In genomic region chr9:45754452-45755091, GRCm38 (mm10) we compare ENCODE assay signal across 8 mouse cellular contexts.
DNase-seq lines count a peak whose midpoint lies in the region; ATAC-seq and TF ChIP-seq lines count a peak whose summit lies in the region.

No protein-coding gene starts in this region.

- TF ChIP-seq EP300 in liver, embryonic 14.5 days (IDR thresholded peaks at IDR 0.05; ENCODE audit: low read depth): no peak

- no peak overlapping the region for H3K4me2 ChIP-seq in forebrain, embryonic 13.5 days
- H3K4me2 ChIP-seq in liver, embryonic 14.5 days (ENCODE audit: low read depth): no peak overlapping the region

- no peak overlapping the region for H3K9ac ChIP-seq in ES-E14 (ENCODE audit: insufficient read depth, low read depth, low read length, poor library complexity, severe bottlenecking)
- H3K9ac ChIP-seq in forebrain, embryonic 13.5 days: no peak overlapping the region
- H3K9ac ChIP-seq in liver, embryonic 14.5 days (replicated peaks): no peak overlapping the region

- peak; percentile 40; the same call in 1 of the 2 replicates for ATAC-seq in cerebellum, adult (ENCODE audit: insufficient number of reproducible peaks, low FRiP score, low TSS enrichment)
- ATAC-seq in forebrain, embryonic 13.5 days: peak; percentile 77
- no peak for ATAC-seq in liver, embryonic 14.5 days (ENCODE audit: insufficient read depth)

- no peaks in the 10 kb centered on the region for H3K36me3 ChIP-seq in ES-E14 (ENCODE audit: control insufficient read depth, insufficient read depth, low read length, poor library complexity, severe bottlenecking)
- peaks cover 17% of the 10 kb centered on the region for H3K36me3 ChIP-seq in forebrain, embryonic 13.5 days (ENCODE audit: poor library complexity, severe bottlenecking)
- no peaks in the 10 kb centered on the region for H3K36me3 ChIP-seq in liver, embryonic 14.5 days (replicated peaks; ENCODE audit: control insufficient read depth, insufficient read depth, low read depth)

- in situ Hi-C loops in ES-E14 (cut with MboI; ENCODE audit: low sequenced_read_pairs in 2 of 2, unreplicated experiment in 2 of 2): no loop called here

- H3K4me1 ChIP-seq in ES-E14 (ENCODE audit: control insufficient read depth in 2 of 2, insufficient read depth in 2 of 2, low read length in 2 of 2, poor library complexity in 1 of 2): no peaks in the 10 kb centered on the region
- 0 out of 2 replicates have a peak, but pooled peaks cover 4% of the 10 kb centered on the region for H3K4me1 ChIP-seq in forebrain, embryonic 13.5 days
- H3K4me1 ChIP-seq in liver, embryonic 14.5 days (replicated peaks; ENCODE audit: control insufficient read depth in 2 of 2, insufficient read depth in 2 of 2, low read length in 1 of 2): no peaks in the 10 kb centered on the region

- H3K4me3 ChIP-seq in ES-E14 (ENCODE audit: insufficient read depth in 1 of 2, low read depth in 1 of 2, low read length in 2 of 2, poor library complexity in 1 of 2, severe bottlenecking in 1 of 2): no peak overlapping the region
- no peak overlapping the region for H3K4me3 ChIP-seq in forebrain, embryonic 13.5 days
- no peak overlapping the region for H3K4me3 ChIP-seq in liver, embryonic 14.5 days (ENCODE audit: insufficient read depth in 1 of 2, low read depth in 2 of 2, low read length in 2 of 2)

- no peak overlapping the region for H3K27ac ChIP-seq in ES-E14 (ENCODE audit: insufficient read depth, low read depth, low read length, poor library complexity, severe bottlenecking)
- H3K27ac ChIP-seq in forebrain, embryonic 13.5 days: no peak overlapping the region
- H3K27ac ChIP-seq in liver, embryonic 14.5 days: no peak overlapping the region

- 32% methylated on average over 8 of the region's 8 CpGs for WGBS in forebrain, embryonic 13.5 days
- 26% methylated on average over 8 of the region's 8 CpGs for WGBS in liver, embryonic 14.5 days (ENCODE audit: insufficient replicate concordance)

- no peaks in the 10 kb centered on the region for H3K9me3 ChIP-seq in ES-E14 (ENCODE audit: control insufficient read depth, insufficient read depth, low read depth, low read length)
- no peaks in the 10 kb centered on the region for H3K9me3 ChIP-seq in forebrain, embryonic 13.5 days (replicated peaks)
- no peaks in the 10 kb centered on the region for H3K9me3 ChIP-seq in liver, embryonic 14.5 days (ENCODE audit: control insufficient read depth, low read length)

- 0 out of 2 replicates have a peak, but pooled peaks cover 11% of the 10 kb centered on the region for H3K27me3 ChIP-seq in forebrain, embryonic 13.5 days
- H3K27me3 ChIP-seq in liver, embryonic 14.5 days (ENCODE audit: control insufficient read depth, insufficient read depth, low read length): no peaks in the 10 kb centered on the region

- DNase-seq in A20 (ENCODE audit: low read depth, low spot score) (peak; percentile 63), ES-E14 (ENCODE audit: low read depth, low spot score) (peak; percentile 66)
- peak; percentile 79 for DNase-seq in kidney, postnatal 10 days
- peak in 1 of 3 experiments; percentile 11 for DNase-seq in liver, embryonic 14.5 days (ENCODE audit: low read depth in 3 of 3, low spot score in 3 of 3)
- DNase-seq in ovary, postnatal 14 days (ENCODE audit: low spot score): peak; percentile 67
- DNase-seq in yolk sac, embryonic 10.5 days (ENCODE audit: low spot score): peak; percentile 18

- peak; percentile 93 for TF ChIP-seq CTCF in liver, embryonic 14.5 days (IDR thresholded peaks at IDR 0.05; ENCODE audit: low read depth)

TF ChIP-seq in ES-E14, 5 proteins besides CTCF, POLR2A, EP300 and RAD21:
- TF ChIP-seq MAFK (IDR thresholded peaks at IDR 0.05; ENCODE audit: insufficient read depth, low read depth, low read length) (no peak), ZC3H11A (IDR thresholded peaks at IDR 0.05; ENCODE audit: borderline replicate concordance, low read depth, low read length) (peak; percentile 58; the same call in 1 of the 2 replicates)
